Mouse (Mus musculus): Measurements from ENCODE around the gene Bard1. TPM values are rescaled to one million over a fixed set of nuclear protein-coding genes. Genes with fewer than 3 reads are reported as not detected.

The Bard1 gene
- 0.35 and 0.38 TPM in 2 replicates for polyA plus RNA-seq (2012; rRNA removed)

DNA sequence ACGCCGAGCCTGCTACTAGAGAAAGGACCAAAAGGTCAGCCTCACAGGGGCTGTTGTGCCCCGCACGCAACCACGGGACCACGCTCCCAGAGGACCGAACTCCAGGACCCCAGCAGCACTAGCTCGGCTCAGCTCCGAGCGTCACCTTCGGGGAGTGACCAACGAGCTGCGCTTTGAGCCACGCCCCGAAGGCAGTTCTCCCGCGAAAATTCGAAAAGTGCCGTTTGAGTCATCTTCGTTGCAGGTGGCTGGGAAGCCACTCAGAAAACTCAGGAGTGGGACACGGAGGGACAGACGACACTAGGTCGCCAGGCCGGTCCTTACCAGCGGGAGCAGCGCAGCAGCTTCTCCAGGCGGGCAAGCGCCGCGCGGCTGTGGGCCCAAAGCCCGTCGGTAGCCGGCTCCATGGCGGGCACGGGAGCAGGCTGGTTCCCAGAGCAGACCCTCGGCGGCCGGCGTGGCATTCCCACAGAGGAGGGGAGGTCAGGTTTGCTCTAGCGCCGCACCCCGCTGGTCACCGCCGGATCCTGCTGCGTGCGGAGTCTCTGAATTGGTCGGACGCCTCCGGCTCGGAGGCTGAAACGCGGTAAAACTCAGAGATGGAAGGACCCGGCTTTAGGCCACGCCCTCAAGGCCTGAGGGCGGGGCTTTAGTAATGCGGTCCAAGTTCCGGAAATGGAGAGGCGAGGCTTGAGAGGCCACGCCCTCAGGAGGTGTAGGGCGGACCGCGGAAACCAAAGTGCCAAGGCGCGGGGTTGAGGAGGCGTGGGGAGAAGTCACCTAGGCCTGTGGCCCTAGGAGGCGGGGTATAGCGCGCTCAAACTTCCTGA lies at the start of gene Bard1:
Gene Bard1, minus strand, starts transcription at position 803 of the 830 bp plus-strand sequence.
- H3K4me3 ChIP-seq (replicated peaks; ENCODE audit: insufficient read depth, low read depth, low read length) = peak within 1 kb of the TSS; percentile 55
- H3K27ac ChIP-seq (ENCODE audit: insufficient read depth, low read length) = no peak within 1 kb of the TSS
- H3K27me3 ChIP-seq (ENCODE audit: control insufficient read depth, insufficient read depth, low read length) = no peaks in the 10 kb centered on the region
- no peak for TF ChIP-seq CTCF (IDR thresholded peaks at IDR 0.05; ENCODE audit: borderline replicate concordance, insufficient read depth, low read depth, low read length)
- TF ChIP-seq POLR2A (IDR thresholded peaks at IDR 0.05; ENCODE audit: borderline replicate concordance, insufficient read depth, low read length) = no peak
- under 1% methylated on average over 69 of the region's 69 CpGs for WGBS
- peak; percentile 58 to 59 for DNase-seq
- H3K4me1 ChIP-seq (ENCODE audit: control insufficient read depth, insufficient read depth, low read length) = no peaks in the 10 kb centered on the region

GRCm38 (mm10) chr1:71127171-71127570 lies 24.2 kb upstream of the Bard1 start:
- no peaks in the 10 kb centered on the region for H3K4me1 ChIP-seq (ENCODE audit: control insufficient read depth, insufficient read depth, low read length)
- H3K27ac ChIP-seq (ENCODE audit: insufficient read depth, low read length) = no peak overlapping the region
- H3K4me3 ChIP-seq (replicated peaks; ENCODE audit: insufficient read depth, low read depth, low read length) = no peak overlapping the region
- DNase-seq = no peak
- WGBS = 90% methylated on average over 4 of the region's 4 CpGs
- TF ChIP-seq CTCF (IDR thresholded peaks at IDR 0.05; ENCODE audit: borderline replicate concordance, insufficient read depth, low read depth, low read length) (no peak), POLR2A (IDR thresholded peaks at IDR 0.05; ENCODE audit: borderline replicate concordance, insufficient read depth, low read length) (no peak)
- H3K27me3 ChIP-seq (ENCODE audit: control insufficient read depth, insufficient read depth, low read length) = no peaks in the 10 kb centered on the region

DNA sequence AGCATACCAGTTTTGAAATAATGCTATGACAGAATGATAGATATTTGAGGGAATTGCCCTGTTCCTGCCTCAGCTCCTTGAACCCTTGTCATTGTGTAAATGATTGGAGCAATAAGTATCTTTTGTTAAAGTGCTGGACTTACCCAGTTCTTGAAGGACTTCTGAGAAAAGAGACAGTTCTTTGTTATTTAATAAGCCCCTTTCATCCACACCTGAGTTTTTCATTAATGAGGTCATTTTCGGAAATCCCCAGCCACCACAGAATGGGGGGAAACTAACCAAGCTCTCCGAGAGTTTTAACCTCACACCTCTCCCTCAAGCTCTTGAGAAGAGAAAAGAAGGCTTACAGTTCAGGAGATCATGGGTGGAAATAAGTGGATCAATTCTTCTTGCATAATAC lies 15.6 kb upstream of the Bard1 start:
- H3K4me1 ChIP-seq (ENCODE audit: control insufficient read depth, insufficient read depth, low read length) = no peaks in the 10 kb centered on the region
- no peak for TF ChIP-seq POLR2A (IDR thresholded peaks at IDR 0.05; ENCODE audit: borderline replicate concordance, insufficient read depth, low read length)
- TF ChIP-seq CTCF (IDR thresholded peaks at IDR 0.05; ENCODE audit: borderline replicate concordance, insufficient read depth, low read depth, low read length) = no peak
- H3K27me3 ChIP-seq (ENCODE audit: control insufficient read depth, insufficient read depth, low read length) = no peaks in the 10 kb centered on the region
- no peak for DNase-seq
- no peak overlapping the region for H3K27ac ChIP-seq (ENCODE audit: insufficient read depth, low read length)
- 85% methylated on average over 2 of the region's 2 CpGs for WGBS
- H3K4me3 ChIP-seq (replicated peaks; ENCODE audit: insufficient read depth, low read depth, low read length) = no peak overlapping the region

GRCm38 (mm10) chr1:71117253-71117652 lies 14.3 kb upstream of the Bard1 start:
- TF ChIP-seq CTCF (IDR thresholded peaks at IDR 0.05; ENCODE audit: borderline replicate concordance, insufficient read depth, low read depth, low read length) (no peak), POLR2A (IDR thresholded peaks at IDR 0.05; ENCODE audit: borderline replicate concordance, insufficient read depth, low read length) (no peak)
- 24% methylated on average over 4 of the region's 4 CpGs for WGBS
- Histone ChIP-seq H3K27ac (ENCODE audit: insufficient read depth, low read length) (no peak overlapping the region), H3K4me1 (ENCODE audit: control insufficient read depth, insufficient read depth, low read length) (no peaks in the 10 kb centered on the region), H3K27me3 (ENCODE audit: control insufficient read depth, insufficient read depth, low read length) (no peaks in the 10 kb centered on the region), H3K4me3 (replicated peaks; ENCODE audit: insufficient read depth, low read depth, low read length) (no peak overlapping the region)
- no peak for DNase-seq

GRCm38 (mm10) chr1:71115781-71116180 lies 12.8 kb upstream of the Bard1 start:
- H3K4me3 ChIP-seq (replicated peaks; ENCODE audit: insufficient read depth, low read depth, low read length) = no peak overlapping the region
- TF ChIP-seq POLR2A (IDR thresholded peaks at IDR 0.05; ENCODE audit: borderline replicate concordance, insufficient read depth, low read length) = no peak
- TF ChIP-seq CTCF (IDR thresholded peaks at IDR 0.05; ENCODE audit: borderline replicate concordance, insufficient read depth, low read depth, low read length) = no peak
- no peak overlapping the region for H3K27ac ChIP-seq (ENCODE audit: insufficient read depth, low read length)
- DNase-seq = no peak
- no peaks in the 10 kb centered on the region for H3K4me1 ChIP-seq (ENCODE audit: control insufficient read depth, insufficient read depth, low read length)
- H3K27me3 ChIP-seq (ENCODE audit: control insufficient read depth, insufficient read depth, low read length) = no peaks in the 10 kb centered on the region
- WGBS = 79% methylated on average over 2 of the region's 2 CpGs

DNA sequence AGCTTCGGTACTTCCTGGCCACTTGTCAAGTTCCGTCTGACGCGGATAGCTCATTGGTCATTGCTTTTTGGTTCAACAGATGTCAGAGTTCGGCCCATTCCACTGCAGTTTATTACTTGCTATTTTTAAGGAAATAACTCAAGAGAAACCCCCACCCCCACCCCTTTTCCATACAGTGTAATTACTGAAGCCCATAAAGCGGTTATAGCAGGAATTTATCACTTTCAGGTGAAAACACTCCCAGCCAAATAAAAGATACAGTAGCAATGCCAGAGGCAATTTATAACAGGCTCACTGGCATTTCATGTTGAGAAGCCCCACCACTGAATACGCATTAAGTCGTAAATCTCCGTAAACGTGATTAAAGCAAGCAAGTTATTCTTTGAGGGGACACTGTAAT lies 6.9 kb upstream of the Bard1 start:
- no peaks in the 10 kb centered on the region for H3K4me1 ChIP-seq (ENCODE audit: control insufficient read depth, insufficient read depth, low read length)
- H3K4me3 ChIP-seq (replicated peaks; ENCODE audit: insufficient read depth, low read depth, low read length) = no peak overlapping the region
- 90% methylated on average over 10 of the region's 10 CpGs for WGBS
- no peak overlapping the region for H3K27ac ChIP-seq (ENCODE audit: insufficient read depth, low read length)
- DNase-seq = no peak
- TF ChIP-seq POLR2A (IDR thresholded peaks at IDR 0.05; ENCODE audit: borderline replicate concordance, insufficient read depth, low read length) (no peak), CTCF (IDR thresholded peaks at IDR 0.05; ENCODE audit: borderline replicate concordance, insufficient read depth, low read depth, low read length) (no peak)
- H3K27me3 ChIP-seq (ENCODE audit: control insufficient read depth, insufficient read depth, low read length) = no peaks in the 10 kb centered on the region

DNA sequence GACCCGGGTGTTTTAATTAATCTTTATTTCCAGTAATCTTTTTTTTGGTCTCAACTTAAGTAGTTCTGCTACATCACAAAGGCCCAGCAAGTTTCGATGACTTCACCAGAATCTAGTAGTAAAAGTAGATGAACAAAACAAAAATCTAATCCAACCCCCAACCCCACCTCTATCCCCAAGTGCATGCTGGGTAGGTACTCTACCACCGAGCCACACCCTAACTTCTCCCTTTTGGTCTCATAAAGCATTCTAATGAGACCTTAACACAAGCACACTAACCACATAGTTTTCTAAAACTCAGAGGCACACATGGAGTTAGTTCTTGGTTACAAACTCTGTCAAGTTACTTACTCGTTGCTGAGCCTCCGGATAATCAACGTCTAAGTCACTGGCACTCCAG lies 3.2 kb upstream of the Bard1 start:
- DNase-seq = no peak
- no peak overlapping the region for H3K4me3 ChIP-seq (replicated peaks; ENCODE audit: insufficient read depth, low read depth, low read length)
- no peak overlapping the region for H3K27ac ChIP-seq (ENCODE audit: insufficient read depth, low read length)
- no peak for TF ChIP-seq POLR2A (IDR thresholded peaks at IDR 0.05; ENCODE audit: borderline replicate concordance, insufficient read depth, low read length)
- no peak for TF ChIP-seq CTCF (IDR thresholded peaks at IDR 0.05; ENCODE audit: borderline replicate concordance, insufficient read depth, low read depth, low read length)
- WGBS = 95% methylated on average over 6 of the region's 6 CpGs
- H3K4me1 ChIP-seq (ENCODE audit: control insufficient read depth, insufficient read depth, low read length) = no peaks in the 10 kb centered on the region
- no peaks in the 10 kb centered on the region for H3K27me3 ChIP-seq (ENCODE audit: control insufficient read depth, insufficient read depth, low read length)

DNA sequence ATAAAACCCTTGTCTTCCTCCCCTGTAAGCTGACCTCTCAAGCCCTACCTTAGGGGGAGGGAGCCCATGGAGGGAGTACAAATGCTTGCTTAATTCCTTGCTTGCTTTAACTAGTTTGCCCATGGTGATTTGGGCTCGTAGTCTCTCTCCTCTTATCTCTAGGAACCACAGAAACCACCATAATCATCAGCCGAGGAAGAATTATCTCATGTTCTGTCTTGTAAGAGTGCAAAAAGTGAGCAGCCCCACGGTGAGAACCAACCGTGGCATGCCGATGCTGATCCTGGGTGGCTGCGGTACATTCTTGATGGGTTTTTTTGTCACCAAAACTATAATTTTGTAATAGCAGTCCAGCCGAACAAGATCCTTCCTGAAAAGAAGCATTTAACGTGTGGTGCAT lies 2.8 kb upstream of the Bard1 start:
- no peak overlapping the region for H3K4me3 ChIP-seq (replicated peaks; ENCODE audit: insufficient read depth, low read depth, low read length)
- H3K4me1 ChIP-seq (ENCODE audit: control insufficient read depth, insufficient read depth, low read length) = no peaks in the 10 kb centered on the region
- H3K27ac ChIP-seq (ENCODE audit: insufficient read depth, low read length) = no peak overlapping the region
- TF ChIP-seq POLR2A (IDR thresholded peaks at IDR 0.05; ENCODE audit: borderline replicate concordance, insufficient read depth, low read length) (no peak), CTCF (IDR thresholded peaks at IDR 0.05; ENCODE audit: borderline replicate concordance, insufficient read depth, low read depth, low read length) (no peak)
- no peaks in the 10 kb centered on the region for H3K27me3 ChIP-seq (ENCODE audit: control insufficient read depth, insufficient read depth, low read length)
- DNase-seq = no peak
- 92% methylated on average over 8 of the region's 8 CpGs for WGBS

Data from cerebellum, adult 2 months (tissue).